Mouse (Mus musculus): Measurements from ENCODE around the gene Rimbp3.
"Not testable (repeated sequence)": the region's sequence is repeated elsewhere in the genome, so short reads cannot be mapped to it uniquely, and the experiment has no call there.

The Rimbp3 gene

GRCm38 (mm10) chr16:17220127-17220733 lies 11.8 kb downstream of the Rimbp3 start:
- no peak for DNase-seq

GRCm38 (mm10) chr16:17222197-17222596 lies 13.8 kb downstream of the Rimbp3 start:
- peak; percentile 99 for DNase-seq

- DNase-seq, result no peak
Measured at GRCm38 (mm10) chr16:17225584-17225983, 17.2 kb downstream of the Rimbp3 start.

- DNase-seq, result no peak
Measured at GRCm38 (mm10) chr16:17226496-17226895, 18.1 kb downstream of the Rimbp3 start.

- DNase-seq, result not testable (repeated sequence)
Measured at GRCm38 (mm10) chr16:17231523-17231922, 23.1 kb downstream of the Rimbp3 start.

- peak; percentile 100 for DNase-seq
Measured at GRCm38 (mm10) chr16:17232794-17233701, 24.6 kb downstream of the Rimbp3 start, which contains the start of gene Hic2. TSS of gene Hic2 (plus strand) at chr16:17233572.

- DNase-seq, result peak; percentile 94
Measured at GRCm38 (mm10) chr16:17233702-17234498, 25.5 kb downstream of the Rimbp3 start.

- peak; percentile 93 for DNase-seq
Measured at GRCm38 (mm10) chr16:17234499-17234895, 26.1 kb downstream of the Rimbp3 start.

GRCm38 (mm10) chr16:17234916-17235665 lies 26.7 kb downstream of the Rimbp3 start:
- no peak for DNase-seq

GRCm38 (mm10) chr16:17237634-17238033 lies 29.2 kb downstream of the Rimbp3 start:
- no peak for DNase-seq

- DNase-seq, result no peak
Measured at GRCm38 (mm10) chr16:17239409-17239808, 31.0 kb downstream of the Rimbp3 start.

GRCm38 (mm10) chr16:17243731-17244130 lies 35.3 kb downstream of the Rimbp3 start:
- DNase-seq, result no peak

GRCm38 (mm10) chr16:17244996-17245395 lies 36.6 kb downstream of the Rimbp3 start:
- no peak for DNase-seq

GRCm38 (mm10) chr16:17247727-17248126 lies 39.3 kb downstream of the Rimbp3 start:
- DNase-seq, result peak; percentile 91

- no peak for DNase-seq
Measured at GRCm38 (mm10) chr16:17249135-17249534, 40.7 kb downstream of the Rimbp3 start.

- no peak for DNase-seq
Measured at GRCm38 (mm10) chr16:17251539-17251938, 43.1 kb downstream of the Rimbp3 start.

- no peak for DNase-seq
Measured at GRCm38 (mm10) chr16:17252086-17252726, 43.8 kb downstream of the Rimbp3 start.

GRCm38 (mm10) chr16:17252841-17253240 lies 44.4 kb downstream of the Rimbp3 start:
- no peak for DNase-seq

GRCm38 (mm10) chr16:17254005-17254597 lies 45.7 kb downstream of the Rimbp3 start:
- DNase-seq, result no peak

- no peak for DNase-seq
Measured at GRCm38 (mm10) chr16:17255270-17255669, 46.9 kb downstream of the Rimbp3 start.

GRCm38 (mm10) chr16:17257359-17257821 lies 49.0 kb downstream of the Rimbp3 start:
- peak; percentile 98 for DNase-seq

All from heart, adult 11 months (tissue).